Mouse (Mus musculus): ENCODE results near the gene Hmgn5. TPM values are rescaled to one million over a fixed set of nuclear protein-coding genes. Genes with fewer than 3 reads are reported as not detected.
A peak's percentile ranks its signal among the peaks of the same experiment; 100 is the strongest.

Hmgn5 gene
- 47.0 and 77.1 TPM in 2 replicates for polyA plus RNA-seq (2012; ENCODE audit: insufficient read depth, insufficient read length, missing spikeins)

- Histone ChIP-seq H3K27ac (replicated peaks; ENCODE audit: low read depth, low read length) (peak within 1 kb of the TSS; percentile 86), H3K4me3 (ENCODE audit: insufficient read depth, low read depth, low read length) (peak within 1 kb of the TSS; percentile 86), H3K4me1 (ENCODE audit: control insufficient read depth, insufficient read depth, insufficient read length, low read length) (no peaks in the 10 kb centered on the region)
Observed at GRCm38 (mm10) chrX:109013283-109013682, at the start of gene Hmgn5. Hmgn5 (minus strand) TSS chrX:109013404.

- H3K27ac ChIP-seq (replicated peaks; ENCODE audit: low read depth, low read length): no peak overlapping the region
- H3K4me3 ChIP-seq (ENCODE audit: insufficient read depth, low read depth, low read length): no peak overlapping the region
- H3K4me1 ChIP-seq (ENCODE audit: control insufficient read depth, insufficient read depth, insufficient read length, low read length): no peaks in the 10 kb centered on the region
Observed at GRCm38 (mm10) chrX:109047773-109048172, 34.6 kb upstream of the Hmgn5 start.

GRCm38 (mm10) chrX:109026224-109026623 lies 13.0 kb upstream of the Hmgn5 start:
- no peak overlapping the region for H3K4me3 ChIP-seq (ENCODE audit: insufficient read depth, low read depth, low read length)
- H3K27ac ChIP-seq (replicated peaks; ENCODE audit: low read depth, low read length): no peak overlapping the region
- H3K4me1 ChIP-seq (ENCODE audit: control insufficient read depth, insufficient read depth, insufficient read length, low read length): no peaks in the 10 kb centered on the region

DNA sequence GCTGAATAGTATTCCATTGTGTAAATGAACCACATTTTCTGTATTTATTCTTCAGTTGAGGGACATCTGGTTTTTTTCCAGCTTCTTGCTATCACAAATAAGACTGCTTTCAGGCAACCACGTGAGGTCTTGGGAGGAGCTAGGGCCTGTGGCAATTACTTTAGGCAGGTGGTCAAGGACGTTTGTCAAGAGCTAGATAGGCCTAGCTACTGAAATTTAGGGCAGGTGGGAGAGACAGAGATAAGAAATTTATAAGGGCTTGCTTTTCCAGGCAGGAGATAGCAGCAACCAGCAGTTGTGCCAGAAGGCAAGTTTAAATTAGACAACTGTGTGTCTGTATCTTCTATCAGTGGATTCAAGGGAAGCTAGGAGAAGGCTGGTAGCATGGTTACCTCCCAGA lies 7.7 kb upstream of the Hmgn5 start:
- H3K27ac ChIP-seq (replicated peaks; ENCODE audit: low read depth, low read length): no peak overlapping the region
- no peaks in the 10 kb centered on the region for H3K4me1 ChIP-seq (ENCODE audit: control insufficient read depth, insufficient read depth, insufficient read length, low read length)
- no peak overlapping the region for H3K4me3 ChIP-seq (ENCODE audit: insufficient read depth, low read depth, low read length)

GRCm38 (mm10) chrX:109014166-109014565 lies 962 bp upstream of the Hmgn5 start:
- Histone ChIP-seq H3K4me3 (ENCODE audit: insufficient read depth, low read depth, low read length) (peak overlapping the region; percentile 86; the same call in 1 of the 2 replicates), H3K4me1 (ENCODE audit: control insufficient read depth, insufficient read depth, insufficient read length, low read length) (no peaks in the 10 kb centered on the region), H3K27ac (replicated peaks; ENCODE audit: low read depth, low read length) (no peak overlapping the region)

DNA sequence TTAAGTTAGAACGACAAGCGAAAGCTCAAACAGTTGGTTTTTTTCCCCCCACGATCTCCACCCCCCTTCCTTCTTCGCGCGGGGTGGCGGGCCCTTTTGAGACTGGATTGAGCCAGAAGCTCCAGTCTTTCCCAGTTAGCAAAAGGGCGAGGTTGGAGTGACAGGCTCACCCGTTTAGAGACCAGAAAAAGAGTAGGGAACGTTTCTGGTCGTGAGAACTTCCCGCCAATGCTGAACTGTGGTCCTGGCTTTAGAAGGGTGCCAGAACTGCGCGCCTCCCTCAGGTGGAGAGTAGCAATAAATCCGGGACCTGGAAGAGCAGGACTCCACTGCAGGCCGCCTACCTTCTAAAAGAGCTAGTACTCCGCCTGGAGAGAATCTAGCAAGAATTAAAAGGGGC lies 482 bp upstream of the Hmgn5 start:
- H3K27ac ChIP-seq (replicated peaks; ENCODE audit: low read depth, low read length): peak overlapping the region; percentile 86
- peak overlapping the region; percentile 86 for H3K4me3 ChIP-seq (ENCODE audit: insufficient read depth, low read depth, low read length)
- H3K4me1 ChIP-seq (ENCODE audit: control insufficient read depth, insufficient read depth, insufficient read length, low read length): no peaks in the 10 kb centered on the region

- H3K4me3 ChIP-seq (ENCODE audit: insufficient read depth, low read depth, low read length): peak overlapping the region; percentile 72
- peak overlapping the region; percentile 35; the same call in 1 of the 2 replicates for H3K27ac ChIP-seq (replicated peaks; ENCODE audit: low read depth, low read length)
Observed at GRCm38 (mm10) chrX:109012371-109013031, 703 bp downstream of the Hmgn5 start.

DNA sequence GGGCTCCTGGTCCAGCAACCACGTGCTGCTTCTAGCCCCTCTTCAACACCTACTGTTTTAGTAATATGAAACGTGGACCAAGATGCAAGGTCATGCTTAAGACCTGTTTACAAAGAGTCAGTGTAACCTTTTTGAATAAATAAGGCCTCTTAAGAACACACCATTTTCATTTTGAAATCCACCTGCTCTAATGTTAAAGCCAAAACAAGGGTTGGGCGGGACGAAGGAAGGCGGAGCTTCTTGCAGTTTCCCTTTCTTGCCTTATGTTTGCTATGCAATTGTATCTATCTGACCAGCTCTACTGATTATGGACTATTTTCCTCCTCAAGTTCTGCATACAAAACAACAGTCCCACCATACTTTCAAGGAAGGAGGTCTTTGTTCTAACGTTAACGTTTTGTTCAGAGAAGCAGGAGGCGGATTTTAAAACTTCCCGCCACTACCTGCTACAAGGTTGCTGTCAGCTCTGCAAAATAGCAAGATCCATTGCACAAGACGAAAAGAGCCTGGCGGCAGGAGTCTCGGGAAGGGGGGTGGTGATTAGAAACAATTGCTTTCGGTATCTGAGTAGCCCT lies 1.5 kb downstream of the Hmgn5 start:
- Histone ChIP-seq H3K4me3 (ENCODE audit: insufficient read depth, low read depth, low read length) (peak overlapping the region; percentile 72), H3K4me1 (ENCODE audit: control insufficient read depth, insufficient read depth, insufficient read length, low read length) (no peaks in the 10 kb centered on the region), H3K27ac (replicated peaks; ENCODE audit: low read depth, low read length) (no peak overlapping the region)

More at GRCm38 (mm10) chrX:109012371-109013031, 703 bp downstream of the Hmgn5 start:
- H3K4me1 ChIP-seq (ENCODE audit: control insufficient read depth, insufficient read depth, insufficient read length, low read length): no peaks in the 10 kb centered on the region

DNA sequence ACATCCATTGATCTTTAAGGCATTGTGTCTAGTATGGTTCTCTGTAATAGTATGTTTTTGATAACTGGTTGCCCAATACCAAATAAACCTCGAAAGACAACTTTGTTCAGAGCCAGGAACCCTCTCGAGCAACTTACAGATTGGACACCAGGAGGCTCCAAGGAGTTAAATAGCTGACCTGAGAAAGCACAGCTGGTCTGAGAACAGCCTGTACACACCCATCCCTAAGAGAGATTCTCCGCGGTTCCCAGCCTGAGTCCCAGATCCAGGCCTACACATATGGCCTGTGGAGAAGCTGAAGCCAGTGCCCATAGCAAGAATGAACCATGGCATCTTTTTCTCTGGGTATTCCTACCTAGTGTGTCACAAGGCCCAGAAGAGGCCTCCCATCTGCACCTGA lies 11.9 kb downstream of the Hmgn5 start:
- Histone ChIP-seq H3K4me1 (ENCODE audit: control insufficient read depth, insufficient read depth, insufficient read length, low read length) (no peaks in the 10 kb centered on the region), H3K27ac (replicated peaks; ENCODE audit: low read depth, low read length) (no peak overlapping the region), H3K4me3 (ENCODE audit: insufficient read depth, low read depth, low read length) (no peak overlapping the region)

Other genes starting within 250 kb of the Hmgn5 start
- 1.4 and 1.9 TPM in 2 replicates for gene Brwd3, start 179.0 kb downstream of the Hmgn5 start, polyA plus RNA-seq (2012; ENCODE audit: insufficient read depth, insufficient read length, missing spikeins)
- gene Sh3bgrl, start 82.0 kb upstream of the Hmgn5 start, polyA plus RNA-seq (2012; ENCODE audit: insufficient read depth, insufficient read length, missing spikeins): 164 and 222 TPM in 2 replicates
- 0.54 TPM in 1 of 2 replicates, not detected in the other for gene Gm6377, start 183.4 kb upstream of the Hmgn5 start, polyA plus RNA-seq (2012; ENCODE audit: insufficient read depth, insufficient read length, missing spikeins)

Measured in brown adipose tissue, adult 24 weeks (tissue).